Mouse (Mus musculus): ENCODE results near the gene Shroom3.

Gene Shroom3

DNA sequence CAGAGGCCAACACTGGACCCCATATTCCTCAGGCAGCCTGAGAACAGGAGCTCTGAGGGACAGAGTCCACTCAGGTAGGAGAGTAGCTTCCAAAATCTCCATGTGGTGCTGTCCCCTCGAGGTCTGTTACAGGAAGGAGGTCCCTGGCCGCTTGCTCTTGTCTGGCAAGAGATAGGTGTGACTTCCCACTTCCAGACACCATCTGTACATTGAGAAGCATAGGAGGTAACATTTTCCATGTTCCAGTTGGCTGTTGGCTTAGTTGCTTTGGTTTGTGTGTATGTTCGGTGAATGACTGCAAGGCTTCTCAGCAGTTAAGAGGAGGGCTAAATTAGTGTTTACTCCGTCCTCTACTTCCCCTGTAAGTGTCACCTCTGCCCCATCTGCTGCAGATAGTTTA, 254.5 kb downstream of the Shroom3 start:
- DNase-seq = no peak

DNA sequence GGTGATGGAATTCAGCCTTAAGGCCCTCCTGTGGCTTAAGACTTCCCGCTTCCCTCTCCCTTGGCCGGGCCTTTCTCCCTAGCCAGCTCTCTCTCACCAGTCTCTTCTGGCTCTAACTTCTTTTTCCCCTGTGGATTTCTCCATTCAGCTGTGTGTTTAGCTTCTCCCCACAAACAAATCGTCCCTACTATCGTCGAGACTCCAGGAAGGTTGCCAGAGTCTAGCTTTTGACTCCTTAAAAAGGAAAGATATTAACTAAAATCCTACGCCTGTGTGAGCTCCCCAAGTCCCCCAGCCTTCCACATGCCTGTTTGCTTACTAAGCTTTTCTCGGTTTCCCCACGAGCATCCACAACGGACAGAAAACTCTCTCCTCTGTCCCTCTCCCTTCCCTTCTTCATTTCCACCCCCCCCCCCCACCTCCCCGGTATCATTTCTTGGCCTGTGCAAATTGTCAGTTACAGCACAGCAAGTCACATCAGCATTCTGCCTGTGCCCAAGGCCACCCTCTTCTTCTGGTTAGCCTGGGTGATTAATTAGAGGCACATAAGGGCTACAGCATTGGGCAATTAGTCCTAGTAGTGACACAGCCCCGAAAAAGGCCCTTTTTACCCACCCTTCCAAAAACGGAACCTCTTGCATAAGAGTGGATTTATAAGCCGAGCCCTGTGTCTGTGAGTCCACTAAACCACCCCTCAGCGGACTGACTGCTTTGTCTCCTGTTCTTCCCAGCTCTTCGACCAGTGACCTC, 256.2 kb downstream of the Shroom3 start:
- DNase-seq = no peak

DNA sequence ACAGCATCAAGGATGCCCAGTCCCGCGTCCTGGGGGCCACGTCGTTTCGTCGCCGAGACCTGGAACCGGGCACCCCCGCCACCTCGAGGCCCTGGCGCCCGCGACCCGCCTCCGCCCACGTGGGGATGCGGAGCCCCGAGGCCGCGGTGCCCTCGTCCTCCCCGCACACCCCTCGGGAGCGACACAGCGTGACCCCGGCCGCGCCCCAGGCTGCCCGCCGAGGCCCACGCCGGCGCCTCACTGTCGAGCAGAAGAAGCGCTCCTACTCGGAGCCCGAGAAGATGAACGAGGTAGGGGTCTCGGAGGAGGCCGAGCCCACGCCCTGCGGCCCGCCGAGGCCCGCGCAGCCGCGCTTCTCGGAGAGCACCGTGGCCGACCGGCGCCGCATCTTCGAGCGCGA, 258.9 kb downstream of the Shroom3 start:
- no peak for DNase-seq

DNA sequence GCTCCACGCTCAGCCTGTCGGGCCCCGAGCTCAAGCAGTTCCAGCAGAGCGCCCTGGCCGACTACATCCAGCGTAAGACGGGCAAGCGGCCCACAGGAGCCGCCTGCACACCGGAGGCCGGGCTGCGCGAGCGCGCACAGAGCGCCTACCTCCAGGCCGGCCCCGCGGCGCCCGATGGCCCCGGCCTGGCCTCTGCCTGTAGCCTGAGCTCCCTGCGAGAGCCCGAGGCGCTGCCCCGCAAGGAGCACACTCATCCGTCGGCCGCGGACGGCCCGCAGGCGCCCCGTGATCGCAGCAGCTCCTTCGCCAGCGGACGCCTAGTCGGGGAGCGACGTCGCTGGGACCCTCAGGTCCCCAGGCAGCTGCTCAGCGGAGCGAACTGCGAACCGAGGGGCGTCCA, 259.3 kb downstream of the Shroom3 start:
- no peak for DNase-seq

DNA sequence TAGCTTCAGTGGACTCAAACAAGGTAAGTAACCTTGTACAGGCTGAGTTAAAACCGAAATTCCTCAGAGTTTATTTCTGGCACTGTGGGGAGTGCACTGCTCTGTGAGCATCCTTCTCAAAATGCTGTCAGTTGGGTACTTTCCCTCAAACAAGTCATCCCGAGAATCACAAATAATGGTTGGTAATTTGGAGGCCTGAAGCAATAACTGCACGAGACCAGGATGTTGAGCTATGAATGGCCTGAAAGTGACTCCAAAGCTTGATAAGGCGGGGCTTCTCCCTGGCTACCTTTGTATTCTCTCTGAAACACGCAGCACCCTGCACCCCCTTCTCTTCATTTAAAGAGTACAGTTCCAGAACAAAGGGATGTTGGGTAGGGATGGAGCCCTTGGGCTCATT, 261.6 kb downstream of the Shroom3 start:
- DNase-seq = no peak

DNA sequence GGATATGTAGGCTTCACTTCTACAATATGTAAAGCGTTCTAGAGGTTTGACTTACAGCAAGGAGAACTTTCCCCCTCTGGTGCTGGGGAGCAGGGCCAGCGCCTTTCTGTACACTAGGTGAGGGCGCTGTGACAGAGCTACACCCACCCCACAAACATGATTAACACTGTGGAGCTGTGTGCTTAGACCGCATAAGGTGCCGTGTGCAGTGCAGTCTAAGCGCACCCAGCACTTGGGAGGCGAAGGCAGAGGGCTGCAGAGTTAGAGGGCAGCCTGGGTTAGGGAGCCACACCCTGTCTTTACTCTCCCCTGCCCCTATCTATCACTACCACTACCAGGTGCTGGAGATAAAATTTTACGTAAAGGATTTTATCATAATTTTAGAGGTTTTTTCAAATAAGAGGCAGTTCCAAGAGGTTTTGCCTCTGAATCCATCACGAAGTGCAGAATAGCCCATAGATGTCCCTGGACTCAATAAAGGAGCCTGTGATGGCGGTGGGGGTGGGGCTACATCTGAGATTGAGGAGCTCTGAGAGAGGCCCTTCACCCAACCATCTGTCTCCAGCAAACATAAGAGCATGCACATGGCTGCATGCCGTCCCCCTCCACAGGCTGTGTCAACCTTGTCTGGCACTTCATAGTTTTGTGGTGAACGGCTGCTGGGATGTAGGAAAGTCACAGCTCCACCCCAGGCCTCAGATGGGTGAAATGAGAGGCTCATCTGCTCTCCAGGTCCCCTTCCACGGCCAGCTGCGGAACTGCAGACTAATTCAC, 265.9 kb downstream of the Shroom3 start:
- DNase-seq = no peak

DNA sequence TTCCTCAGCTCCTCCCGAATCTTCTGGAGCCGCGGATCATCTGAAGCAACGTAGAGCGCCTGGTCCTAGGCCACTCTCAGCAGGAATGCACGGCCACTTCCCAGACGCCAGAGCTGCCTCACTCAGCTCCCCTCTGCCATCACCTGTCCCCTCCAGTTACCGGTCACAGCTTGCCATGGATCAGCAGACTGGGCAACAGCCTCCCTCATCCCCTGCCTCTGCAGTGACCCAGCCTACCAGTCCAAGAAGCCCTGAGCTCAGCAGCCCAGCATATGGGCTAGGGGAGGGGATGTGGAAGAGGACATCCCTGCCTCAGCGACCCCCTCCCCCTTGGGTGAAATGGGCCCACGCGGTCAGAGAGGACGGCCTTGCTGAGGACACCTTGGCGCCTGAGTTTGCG, 267.3 kb downstream of the Shroom3 start:
- DNase-seq = no peak

DNA sequence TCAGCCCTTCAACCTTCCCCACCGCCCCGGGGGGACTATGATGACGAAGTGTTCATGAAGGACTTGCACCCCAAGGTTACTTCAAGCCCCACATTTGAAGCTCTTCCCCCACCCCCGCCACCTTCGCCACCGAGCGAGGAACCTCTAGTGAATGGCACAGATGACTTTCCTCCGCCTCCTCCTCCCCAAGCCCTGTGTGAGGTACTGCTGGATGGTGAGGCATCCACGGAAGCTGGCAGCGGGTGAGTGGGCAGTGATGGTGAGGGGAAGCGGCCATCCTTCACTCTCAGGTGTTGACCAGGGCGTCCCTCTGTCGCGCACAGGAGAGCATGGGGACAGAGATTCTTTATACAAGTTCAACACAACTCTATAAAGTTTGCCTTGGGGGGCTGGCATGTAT, 267.8 kb downstream of the Shroom3 start:
- no peak for DNase-seq

DNA sequence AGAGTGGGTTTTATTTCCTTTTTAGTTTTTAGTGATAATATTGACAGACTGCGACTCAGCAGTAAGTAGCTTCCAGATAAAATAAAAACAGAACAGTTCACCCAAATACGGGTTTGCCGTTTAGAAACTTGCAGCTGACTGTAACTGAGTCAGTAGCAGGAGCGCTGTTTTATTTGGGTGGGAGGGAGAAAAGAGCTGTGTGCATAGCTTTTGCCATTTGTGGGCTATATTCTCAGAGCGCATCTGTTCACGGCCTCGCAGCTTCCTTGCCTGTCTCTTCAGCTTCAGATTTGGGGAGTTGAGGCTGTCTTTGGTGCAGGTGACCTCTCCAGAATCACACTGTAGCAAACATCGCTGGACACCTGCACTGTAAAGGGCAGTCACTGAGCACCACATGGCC, 270.6 kb downstream of the Shroom3 start:
- no peak for DNase-seq

DNA sequence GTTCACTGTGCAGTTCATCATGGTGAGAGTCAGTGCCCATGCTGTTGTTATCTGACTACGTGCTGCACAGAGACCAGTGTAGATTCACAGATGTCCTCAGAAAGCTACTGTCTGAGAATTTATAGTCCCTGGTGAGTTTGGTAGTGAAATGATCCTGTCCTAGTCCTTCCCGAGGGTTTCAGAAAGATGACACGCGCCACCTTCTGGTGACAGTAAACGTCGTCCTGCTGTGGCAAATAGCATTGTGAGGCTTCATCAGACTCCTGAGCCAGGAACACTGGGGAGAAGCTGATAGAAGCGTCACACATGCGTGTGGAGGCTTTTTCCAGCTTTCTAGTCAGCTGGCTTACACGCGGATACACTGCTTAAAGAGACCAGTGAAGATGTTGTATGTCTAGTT, 271.1 kb downstream of the Shroom3 start:
- no peak for DNase-seq

DNA sequence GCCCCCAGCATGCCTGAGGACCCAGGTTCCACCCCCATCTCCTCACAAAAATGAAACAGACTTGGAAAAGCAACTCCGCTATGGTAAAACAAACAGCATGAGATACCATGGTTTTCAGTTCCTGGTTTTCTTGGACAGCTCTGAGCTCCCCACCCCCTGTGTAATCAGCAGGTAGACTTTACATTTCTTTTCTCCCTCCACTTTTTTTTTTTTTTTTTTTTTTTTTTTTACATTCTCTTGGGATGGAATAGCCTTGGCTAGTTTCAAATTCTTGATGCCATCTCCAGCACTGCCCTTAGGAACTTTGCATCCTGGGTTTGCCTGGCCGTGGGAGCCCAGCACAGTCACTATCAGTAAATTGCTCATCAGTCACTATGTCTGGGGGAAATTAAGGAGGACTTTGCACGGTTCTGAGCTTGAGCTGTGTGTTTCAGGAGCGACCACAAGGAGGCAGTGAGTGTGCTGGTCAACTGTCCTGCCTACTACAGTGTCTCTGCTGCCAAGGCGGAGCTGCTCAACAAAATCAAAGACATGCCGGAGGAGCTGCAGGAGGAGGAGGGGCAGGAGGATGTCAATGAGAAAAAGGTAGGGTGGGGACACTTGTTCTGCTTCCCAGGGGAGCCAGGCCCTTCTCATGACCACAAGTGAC, 271.7 kb downstream of the Shroom3 start:
- no peak for DNase-seq

DNA sequence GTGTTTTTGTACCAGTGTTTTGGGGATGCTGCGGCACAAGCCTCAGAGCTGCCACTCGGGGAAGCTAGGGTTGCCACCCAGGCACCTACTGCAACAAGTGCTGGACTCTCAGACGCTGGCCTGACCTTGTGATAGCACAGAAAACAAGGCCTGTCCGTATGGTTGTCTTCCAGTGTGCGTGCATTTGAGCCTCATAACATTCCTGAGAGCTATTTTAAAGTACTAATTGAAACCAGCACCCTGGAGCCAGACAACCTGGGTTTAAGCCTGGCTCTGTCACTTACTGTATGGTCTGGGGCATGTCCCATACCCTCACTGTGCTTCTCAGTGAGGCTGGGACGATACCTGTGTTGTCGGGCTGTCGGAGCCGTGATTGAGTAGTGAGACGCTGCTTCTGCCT, 276.1 kb downstream of the Shroom3 start:
- no peak for DNase-seq

DNA sequence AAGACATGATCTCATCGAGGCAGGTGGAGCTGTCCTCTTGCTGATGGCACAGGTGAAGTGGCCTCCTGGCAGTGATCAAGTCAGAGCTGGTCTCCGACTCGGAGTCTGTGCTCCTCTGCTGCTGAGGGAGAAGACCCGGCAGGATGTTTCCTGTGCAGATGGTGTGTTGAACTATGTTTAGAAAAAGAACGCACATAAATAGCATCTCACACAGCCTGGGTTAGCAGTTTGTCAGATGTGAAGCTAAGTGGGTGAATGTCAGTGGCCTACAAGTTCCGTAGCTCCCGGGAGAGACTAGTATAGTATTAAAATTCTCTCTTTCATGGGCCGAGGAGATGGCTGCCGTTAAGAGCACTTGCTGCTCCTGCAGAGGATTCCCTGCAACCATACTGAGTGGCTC, 276.5 kb downstream of the Shroom3 start:
- DNase-seq = no peak

DNA sequence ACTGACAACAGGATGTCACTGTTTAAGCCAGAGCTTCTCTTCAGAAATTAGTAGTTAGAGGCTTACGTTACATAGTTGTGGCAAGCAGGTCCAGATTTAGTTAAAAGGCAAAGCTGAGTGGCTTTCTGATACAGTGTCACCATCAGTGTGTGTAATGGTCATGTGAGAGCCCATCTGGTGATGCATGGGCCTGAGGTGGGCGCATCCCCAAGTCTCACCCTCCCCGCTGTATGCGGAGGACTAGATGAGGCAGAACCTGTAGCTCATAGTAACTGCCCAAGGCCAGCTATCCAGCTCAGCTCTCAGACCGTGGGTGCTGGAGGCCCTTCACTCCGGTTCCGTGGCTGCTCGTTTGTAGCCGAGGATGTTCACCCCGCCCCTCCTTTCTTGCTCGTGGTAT, 278.1 kb downstream of the Shroom3 start:
- no peak for DNase-seq

DNA sequence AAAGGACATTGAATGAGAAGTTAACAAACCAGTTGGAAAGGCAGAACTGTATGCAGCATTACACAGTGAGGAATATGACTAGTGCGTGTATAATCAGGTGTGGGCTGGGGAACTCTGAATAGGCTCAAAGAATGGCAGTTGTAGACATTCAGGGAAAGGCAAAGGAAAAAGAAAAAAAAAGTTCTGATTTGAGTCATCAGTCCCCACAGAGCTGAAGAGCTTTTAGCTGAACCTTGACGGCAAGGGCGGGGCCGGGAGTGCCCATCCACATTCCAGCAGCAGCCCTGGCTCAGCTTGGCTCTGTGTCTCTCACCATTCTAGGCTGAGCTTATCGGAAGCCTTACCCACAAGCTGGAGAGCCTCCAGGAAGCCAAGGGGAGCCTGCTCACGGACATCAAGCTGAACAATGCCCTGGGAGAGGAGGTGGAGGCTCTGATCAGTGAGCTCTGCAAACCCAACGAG, 278.6 kb downstream of the Shroom3 start:
- DNase-seq = no peak

DNA sequence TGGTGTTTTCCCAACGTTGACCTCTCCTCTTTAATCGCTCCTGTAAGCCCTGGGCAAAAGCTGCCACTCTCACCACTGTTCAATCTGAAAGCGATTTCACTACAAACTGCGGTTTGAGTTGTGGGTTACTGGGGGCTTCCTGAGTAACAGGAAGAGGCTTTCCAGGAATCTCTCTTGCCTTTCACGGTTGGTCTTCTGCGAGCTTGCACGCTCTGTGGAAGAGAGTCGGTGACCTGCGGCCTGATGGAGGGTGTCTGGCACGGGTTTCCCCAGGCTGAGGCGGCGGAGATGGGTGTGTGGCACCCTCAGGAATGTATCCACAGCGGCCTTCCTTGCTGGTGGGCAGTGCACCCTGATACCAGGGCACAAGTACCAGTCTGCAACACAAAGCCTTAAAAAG, 281.5 kb downstream of the Shroom3 start:
- no peak for DNase-seq

DNA sequence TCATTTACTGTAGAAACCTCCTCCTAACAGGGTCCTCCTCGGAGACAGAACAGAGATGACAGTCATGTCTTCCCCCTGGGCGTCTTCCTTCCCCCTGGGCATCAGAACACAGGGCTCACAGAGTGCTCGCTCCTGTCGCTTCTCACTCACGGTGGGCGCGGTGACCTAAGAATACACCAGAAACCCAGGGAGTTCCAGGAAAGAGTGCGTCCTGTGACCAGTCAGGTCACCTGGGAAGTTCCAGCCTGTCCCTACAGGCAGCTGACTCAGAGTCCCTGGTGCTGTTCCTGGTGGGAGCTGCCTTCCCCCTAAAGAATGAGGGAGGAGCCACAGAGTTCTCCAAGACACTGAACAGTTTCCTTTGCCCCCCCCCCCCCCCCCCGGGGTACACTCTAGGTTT, 283.9 kb downstream of the Shroom3 start:
- DNase-seq = no peak

DNA sequence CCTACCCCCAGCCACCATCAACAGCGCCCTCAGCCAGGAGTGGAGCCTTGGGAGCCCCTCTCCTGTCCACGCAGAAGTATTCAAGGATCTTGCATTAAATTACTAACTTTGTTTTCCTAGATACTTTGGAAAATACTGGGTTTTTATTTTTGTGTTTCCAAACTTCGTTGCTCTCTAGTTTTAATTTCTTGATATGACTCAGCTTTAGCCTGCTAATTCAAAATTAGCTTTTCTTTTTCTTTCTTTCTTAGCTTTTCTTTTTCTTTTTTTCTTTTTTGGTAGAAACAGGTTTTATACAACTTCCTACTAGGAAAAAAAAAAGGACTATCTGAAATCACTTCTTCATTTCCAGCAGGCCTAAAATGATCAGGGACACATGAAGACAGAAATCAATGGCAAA, 284.7 kb downstream of the Shroom3 start:
- no peak for DNase-seq

DNA sequence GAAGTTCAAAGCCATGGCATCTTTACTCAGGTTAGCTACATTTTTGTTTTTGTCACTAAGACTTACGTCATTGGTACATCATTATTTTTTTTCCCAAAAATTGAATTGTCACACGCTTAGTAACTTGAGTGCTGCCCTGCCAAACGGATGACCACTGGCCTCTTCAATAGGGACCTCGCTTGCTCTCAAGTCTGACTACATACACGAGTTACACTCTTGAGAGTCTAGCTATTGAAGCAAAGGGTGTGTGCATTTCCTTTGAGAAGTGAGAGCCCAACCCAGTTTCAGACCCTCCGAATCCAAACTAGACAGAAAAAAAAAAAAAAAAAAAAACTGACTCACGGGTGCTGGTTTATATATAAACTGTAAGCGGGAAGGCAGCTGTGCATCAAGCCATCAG, 286.2 kb downstream of the Shroom3 start:
- DNase-seq = no peak

DNA sequence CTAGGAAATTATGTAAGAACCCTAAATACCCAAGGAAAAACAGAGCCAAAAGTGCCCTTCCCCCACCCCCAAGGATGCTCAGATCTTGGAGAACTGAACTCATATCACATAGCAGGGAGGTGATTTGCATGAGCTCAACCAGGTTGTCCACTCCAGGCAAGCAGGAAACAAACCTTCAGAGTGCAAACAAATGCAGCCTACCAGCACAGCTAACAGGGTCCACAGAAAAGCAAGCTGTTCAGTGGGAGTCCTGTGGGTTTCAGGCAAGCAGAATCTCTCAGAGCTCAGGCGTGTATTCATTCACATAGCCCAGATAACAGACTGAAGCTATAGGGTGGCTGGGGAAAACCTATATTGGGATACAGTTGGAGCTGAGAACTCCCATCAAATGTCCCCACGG, 286.7 kb downstream of the Shroom3 start:
- DNase-seq = no peak

DNA sequence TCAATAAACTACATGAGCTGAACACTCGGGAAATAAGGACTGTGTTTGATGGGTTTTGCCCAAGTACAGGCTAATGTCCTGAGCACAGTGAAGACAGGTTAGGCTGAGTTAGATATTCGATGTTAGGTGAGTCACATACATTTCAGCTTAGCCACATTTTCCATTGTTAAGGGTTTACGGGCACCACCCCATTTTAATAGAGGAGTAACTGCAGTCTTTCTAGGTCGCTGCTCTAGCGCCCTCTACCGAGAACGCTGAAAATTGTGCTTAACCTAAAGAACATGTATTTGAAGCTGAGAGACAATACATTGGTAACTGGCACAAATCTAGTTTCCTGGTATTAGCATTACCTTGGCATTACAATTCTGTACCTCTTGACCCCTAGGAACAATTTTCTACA, 287.2 kb downstream of the Shroom3 start:
- peak in 1 of 2 experiments; percentile 10 for DNase-seq

DNA sequence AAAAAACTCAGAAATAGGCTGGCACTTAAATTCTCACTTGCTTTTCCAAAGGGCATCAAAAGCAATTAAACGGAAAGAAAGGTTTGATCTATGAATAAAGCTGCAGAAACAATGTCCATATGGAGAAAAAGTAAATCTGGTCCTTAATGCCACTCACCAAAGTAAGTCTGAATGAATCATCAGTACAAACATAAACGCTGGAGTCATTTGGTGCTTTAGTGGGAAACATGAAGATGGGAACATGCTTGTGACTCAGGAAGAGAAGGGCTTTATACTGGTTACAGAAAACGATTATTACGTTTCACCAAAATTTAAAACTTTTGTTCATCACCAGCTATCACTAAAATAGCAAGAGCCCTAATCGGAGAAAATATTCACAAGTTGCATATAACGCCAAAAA, 297.2 kb downstream of the Shroom3 start:
- DNase-seq = no peak

DNA sequence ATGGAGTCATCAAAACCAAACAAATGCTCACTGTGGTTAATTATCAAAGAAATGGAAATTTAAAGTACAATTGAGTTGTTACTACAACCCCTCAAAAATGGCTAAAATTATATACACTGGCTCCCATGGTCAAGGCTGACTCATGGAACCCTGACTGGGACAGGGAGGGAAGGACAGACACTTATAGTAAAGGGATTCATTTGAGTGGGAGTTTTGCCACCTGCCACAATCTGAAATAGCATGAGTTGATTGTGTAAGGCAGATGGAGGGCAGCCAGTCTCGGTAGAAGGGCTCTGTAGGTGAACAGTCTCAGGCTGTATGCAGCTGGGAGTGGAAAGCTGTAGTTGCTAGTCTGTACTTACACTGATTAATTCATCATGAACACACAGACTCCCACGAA, 297.6 kb downstream of the Shroom3 start:
- no peak for DNase-seq

DNA sequence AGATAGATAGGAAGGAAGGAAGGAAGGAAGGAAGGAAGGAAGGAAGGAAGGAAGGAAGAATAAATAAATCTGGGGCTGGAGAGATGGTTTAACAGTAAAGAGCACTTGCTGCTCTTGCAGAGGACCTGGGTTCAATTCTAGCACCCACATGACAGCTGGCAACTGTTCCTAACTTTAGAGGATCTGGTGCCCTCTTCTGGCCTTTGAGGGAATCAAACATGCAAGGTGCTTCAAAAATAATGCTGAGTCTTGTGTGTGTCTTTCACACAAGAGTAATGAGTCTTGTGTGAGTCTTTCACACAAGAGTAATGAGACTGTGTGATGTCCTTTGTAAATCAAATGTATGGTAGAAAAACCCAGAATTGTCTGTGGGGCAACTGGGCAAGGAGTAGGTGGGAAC, 299.4 kb downstream of the Shroom3 start:
- DNase-seq = peak; percentile 40 to 42

All from B cell, adult 2 months (primary cell).